Comparison of ENCODE assay signal across 17 mouse cellular contexts in genomic region chr11:75691047-75691446, GRCm38 (mm10).
"Had no signal": no experiment of that assay in that cellular context is flagged by ENCODE, and none has a peak within 500 bp of the region (broad histone marks: within the 10 kb centered on the region; RNA-seq: fewer than 3 reads in every experiment).

No protein-coding gene starts in this region.

- H3K27me3 ChIP-seq: neural tube, embryonic 12.5 days; neural tube, embryonic 13.5 days; neural tube, embryonic 15.5 days; stomach, embryonic 15.5 days had no signal

- H3K4me1 ChIP-seq: neural tube, embryonic 12.5 days; stomach, embryonic 15.5 days had no signal

- H3K9me3 ChIP-seq: neural tube, embryonic 12.5 days; neural tube, embryonic 13.5 days; neural tube, embryonic 15.5 days; stomach, embryonic 15.5 days had no signal

- H3K4me2 ChIP-seq: neural tube, embryonic 12.5 days; neural tube, embryonic 13.5 days; neural tube, embryonic 15.5 days; stomach, embryonic 15.5 days had no signal

- H3K4me3 ChIP-seq: neural tube, embryonic 12.5 days; neural tube, embryonic 13.5 days; neural tube, embryonic 15.5 days; stomach, embryonic 15.5 days had no signal

- H3K27ac ChIP-seq: neural tube, embryonic 12.5 days; neural tube, embryonic 13.5 days; neural tube, embryonic 15.5 days; stomach, embryonic 15.5 days; stomach, postnatal 0 days had no signal

- H3K9ac ChIP-seq: neural tube, embryonic 12.5 days; neural tube, embryonic 13.5 days; neural tube, embryonic 15.5 days; stomach, embryonic 15.5 days had no signal

- DNase-seq: retina, postnatal 1 day; right cerebral cortex, adult 18-20 months; right cerebral cortex, postnatal 14 days; right cerebral cortex, postnatal 25 days; right cerebral cortex, postnatal 4 days; spleen, adult 18-20 months; thymus, adult 18-20 months; thymus, adult 2 months; thymus, postnatal 14 days; thymus, postnatal 25 days; thymus, postnatal 36 days; thymus, postnatal 4 days had no signal
